Mouse (Mus musculus) thymus, postnatal 0 days (tissue): ENCODE data around the gene Clps. TPM values are rescaled to one million over a fixed set of nuclear protein-coding genes. Genes with fewer than 3 reads are reported as not detected.
A peak's percentile ranks its signal among the peaks of the same experiment; 100 is the strongest.
"Not testable (repeated sequence)": the region's sequence is repeated elsewhere in the genome, so short reads cannot be mapped to it uniquely, and the experiment has no call there.

ENCODE experiments used
- DNase-seq: peaks from one replicate; pipeline ENCODE4 v3.0.0-alpha.2; 2015; ENCODE audit warnings: low spot score
- polyA plus RNA-seq: library from polyadenylated mRNA; unstranded; fragments of >200 nt; fragmentation: Nextera tagmentation; extraction: Ambion mirVana; gene quantifications from 2 replicates; pipeline ENCODE4 v1.2.1, GENCODE M21; 2015

The Clps gene
- 1.4 and 1.9 TPM in 2 replicates for polyA plus RNA-seq

- DNase-seq, result no peak
These were observed at the start of gene Clps for GRCm38 (mm10) chr17:28560598-28560997. Clps (minus strand) TSS chr17:28560766.

GRCm38 (mm10) chr17:28609543-28609942, 49.0 kb upstream of the Clps start:
- no peak for DNase-seq

- no peak for DNase-seq
These were observed 41.1 kb upstream of the Clps start for GRCm38 (mm10) chr17:28601557-28602250.

GRCm38 (mm10) chr17:28600780-28601179, 40.2 kb upstream of the Clps start:
- no peak for DNase-seq

- no peak for DNase-seq
These were observed 33.4 kb upstream of the Clps start for GRCm38 (mm10) chr17:28593965-28594364.

GRCm38 (mm10) chr17:28592998-28593397, 32.4 kb upstream of the Clps start:
- DNase-seq, result peak; percentile 78

GRCm38 (mm10) chr17:28591476-28591875, 30.9 kb upstream of the Clps start:
- no peak for DNase-seq

- no peak for DNase-seq
These were observed 30.0 kb upstream of the Clps start for GRCm38 (mm10) chr17:28590596-28590995.

GRCm38 (mm10) chr17:28588591-28588990, 28.0 kb upstream of the Clps start:
- no peak for DNase-seq

GRCm38 (mm10) chr17:28586509-28586908, 25.9 kb upstream of the Clps start:
- DNase-seq, result no peak

- DNase-seq, result no peak
These were observed 20.5 kb upstream of the Clps start for GRCm38 (mm10) chr17:28581056-28581455.

- DNase-seq, result peak; percentile 52
These were observed 19.8 kb upstream of the Clps start for GRCm38 (mm10) chr17:28580396-28580795.

GRCm38 (mm10) chr17:28575244-28576125, 14.9 kb upstream of the Clps start, which contains the start of gene Lhfpl5:
Lhfpl5 (plus strand) TSS chr17:28575641.
- peak; percentile 79 for DNase-seq

- DNase-seq, result no peak
These were observed 12.4 kb upstream of the Clps start for GRCm38 (mm10) chr17:28572941-28573340.

GRCm38 (mm10) chr17:28572521-28572920, 12.0 kb upstream of the Clps start:
- DNase-seq, result no peak

GRCm38 (mm10) chr17:28571868-28572267, 11.3 kb upstream of the Clps start:
- no peak for DNase-seq

- DNase-seq, result no peak
These were observed 7.0 kb upstream of the Clps start for GRCm38 (mm10) chr17:28567541-28567940.

- no peak for DNase-seq
These were observed 4.6 kb upstream of the Clps start for GRCm38 (mm10) chr17:28565181-28565580.

- DNase-seq, result no peak
These were observed 1.0 kb upstream of the Clps start for GRCm38 (mm10) chr17:28561613-28562012.

GRCm38 (mm10) chr17:28557772-28558171, 2.8 kb downstream of the Clps start:
- no peak for DNase-seq

GRCm38 (mm10) chr17:28556635-28557396, 3.8 kb downstream of the Clps start:
- DNase-seq, result peak; percentile 41

- not testable (repeated sequence) for DNase-seq
These were observed 6.5 kb downstream of the Clps start for GRCm38 (mm10) chr17:28554021-28554420.
